Comparison of ENCODE assay signal across 19 mouse cellular contexts in the genomic region with DNA sequence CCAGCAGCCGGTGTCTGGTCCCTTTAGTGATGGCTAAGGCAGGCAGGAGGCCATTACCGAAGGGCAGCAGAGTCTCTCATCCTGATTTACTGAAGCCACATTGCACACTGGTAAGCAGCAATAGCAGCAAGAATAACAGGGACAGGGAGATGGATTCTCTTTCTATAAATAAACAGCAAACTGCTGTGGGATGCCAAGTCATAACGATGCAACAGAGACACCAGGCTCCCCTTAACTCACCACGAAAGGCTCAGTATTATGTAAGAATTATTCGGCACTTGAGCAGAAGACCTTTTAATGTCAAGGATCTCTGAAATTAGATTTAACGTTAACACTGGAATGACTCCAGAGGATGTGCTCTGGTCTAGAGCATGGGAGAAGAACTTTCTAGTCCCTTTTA.
DNase-seq lines count a peak whose midpoint lies in the region; TF ChIP-seq lines count a peak whose summit lies in the region.
"Had no signal": no experiment of that assay in that cellular context is flagged by ENCODE, and none has a peak within 500 bp of the region (broad histone marks: within the 10 kb centered on the region; RNA-seq: fewer than 3 reads in every experiment).

No protein-coding gene starts in this region.

- 26% methylated on average over 6 of the region's 6 CpGs for WGBS in cerebellum, adult 2 months
- WGBS in heart, embryonic 10.5 days = 84% methylated on average over 6 of the region's 6 CpGs

- no peaks in the 10 kb centered on the region; the same call in 1 of the 2 replicates for H3K4me1 ChIP-seq in cerebellum, adult 2 months (ENCODE audit: control insufficient read depth, insufficient read depth, low read length)
- H3K4me1 ChIP-seq in heart, embryonic 10.5 days = no peaks in the 10 kb centered on the region
- H3K4me1 ChIP-seq: embryonic facial prominence, embryonic 13.5 days; forebrain, embryonic 12.5 days; heart, embryonic 13.5 days; hindbrain, embryonic 13.5 days had no signal

- TF ChIP-seq POLR2A in cerebellum, adult 2 months (IDR thresholded peaks at IDR 0.05; ENCODE audit: borderline replicate concordance, insufficient read depth, low read length) = no peak

- peak; percentile 5 to 12 for DNase-seq in cerebellum, adult 2 months
- DNase-seq in cerebellum, adult 18-20 months = no peak
- peak; percentile 88 for DNase-seq in heart, adult 11 months
- no peak for DNase-seq in heart, embryonic 10.5 days (ENCODE audit: low spot score)
- peak; percentile 6 for DNase-seq in left cerebral cortex, adult 11 months (ENCODE audit: low spot score)
- no peak for DNase-seq in left cerebral cortex, adult 8-10 months (ENCODE audit: low spot score in 2 of 2)
- no peak for DNase-seq in embryo, embryonic 10 days (ENCODE audit: low spot score)
- DNase-seq: adrenal gland, postnatal 14 days; cerebellum, adult 9-10 months; gastrocnemius, postnatal 10 days; heart, postnatal 4 days; kidney, adult 11 months; kidney, adult 9 months had no signal

- no peak overlapping the region for H3K27ac ChIP-seq in cerebellum, adult 2 months (ENCODE audit: insufficient read depth, low read length)
- H3K27ac ChIP-seq in heart, embryonic 10.5 days = no peak overlapping the region
- H3K27ac ChIP-seq: embryonic facial prominence, embryonic 13.5 days; forebrain, embryonic 12.5 days; heart, embryonic 13.5 days; hindbrain, embryonic 13.5 days; hindbrain, postnatal 0 days had no signal

- no peak for TF ChIP-seq CTCF in cerebellum, adult 2 months (IDR thresholded peaks at IDR 0.05; ENCODE audit: borderline replicate concordance, insufficient read depth, low read depth, low read length)

- no peaks in the 10 kb centered on the region for H3K9me3 ChIP-seq in heart, embryonic 10.5 days
- H3K9me3 ChIP-seq: embryonic facial prominence, embryonic 13.5 days; forebrain, embryonic 12.5 days; heart, embryonic 13.5 days; hindbrain, embryonic 13.5 days had no signal

- no peaks in the 10 kb centered on the region for H3K27me3 ChIP-seq in cerebellum, adult 2 months (ENCODE audit: control insufficient read depth, insufficient read depth, low read length)
- H3K27me3 ChIP-seq in heart, embryonic 10.5 days (ENCODE audit: insufficient read depth, poor library complexity, severe bottlenecking) = no peaks in the 10 kb centered on the region
- H3K27me3 ChIP-seq: CH12.LX; embryonic facial prominence, embryonic 13.5 days; forebrain, embryonic 12.5 days; heart, embryonic 13.5 days; hindbrain, embryonic 13.5 days had no signal

- no peaks in the 10 kb centered on the region for H3K36me3 ChIP-seq in heart, embryonic 10.5 days
- H3K36me3 ChIP-seq: embryonic facial prominence, embryonic 13.5 days; forebrain, embryonic 12.5 days; heart, embryonic 13.5 days; hindbrain, embryonic 13.5 days had no signal

- H3K4me3 ChIP-seq in cerebellum, adult 2 months (replicated peaks; ENCODE audit: insufficient read depth, low read depth, low read length) = no peak overlapping the region
- no peak overlapping the region for H3K4me3 ChIP-seq in heart, embryonic 10.5 days
- H3K4me3 ChIP-seq: embryonic facial prominence, embryonic 13.5 days; forebrain, embryonic 12.5 days; heart, embryonic 13.5 days; hindbrain, embryonic 13.5 days had no signal

Comparison
In these comparisons a context has a peak if more than half of its experiments do, and no peak if none do; other contexts are left out.
1. DNase-seq: peak in cerebellum, adult 2 months (2 of 2), heart, adult 11 months (single experiment) and left cerebral cortex, adult 11 months (single experiment); none in cerebellum, adult 18-20 months (0 of 2), heart, embryonic 10.5 days (single experiment), left cerebral cortex, adult 8-10 months (0 of 2) and embryo, embryonic 10 days (single experiment).